Mouse (Mus musculus): ENCODE results near the gene Boll. TPM values are rescaled to one million over a fixed set of nuclear protein-coding genes. Genes with fewer than 3 reads are reported as not detected.

Boll gene
- polyA plus RNA-seq, 1 experiment from 2014 or later: not detected

DNA sequence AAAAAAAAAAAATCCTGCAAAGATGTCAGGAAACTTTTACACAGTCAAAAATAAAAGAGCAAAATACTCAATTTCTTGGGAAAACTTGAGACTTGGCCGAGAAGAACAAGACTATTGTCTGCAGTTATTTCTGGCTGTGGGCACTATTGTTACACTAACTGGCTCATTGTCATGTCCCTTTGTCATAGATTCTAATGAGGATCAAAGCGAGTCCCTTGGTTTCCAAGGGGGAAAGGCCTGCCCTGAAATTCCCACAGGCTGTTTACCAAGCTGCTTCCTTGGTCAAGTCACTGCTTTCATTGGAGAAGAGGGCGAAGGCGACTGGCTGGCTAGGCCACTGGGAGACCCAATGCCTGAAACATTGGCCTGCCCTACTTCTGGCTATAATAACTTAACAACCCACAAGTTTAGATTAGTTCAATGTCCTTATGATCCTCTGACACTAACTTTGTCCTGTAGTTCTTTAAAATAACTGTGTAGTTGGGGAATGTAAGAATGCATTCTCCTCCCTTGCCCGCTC is 157.4 kb downstream of the Boll start:
- H3K27ac ChIP-seq (ENCODE audit: low read depth, low read length): no peak overlapping the region
- no peaks in the 10 kb centered on the region for H3K36me3 ChIP-seq (ENCODE audit: control insufficient read depth, insufficient read depth, low read length)
- H3K9ac ChIP-seq (replicated peaks; ENCODE audit: low read depth, low read length): no peak overlapping the region
- ATAC-seq (ENCODE audit: low read depth): no peak
- H3K9me3 ChIP-seq (ENCODE audit: control insufficient read depth, low read length): no peaks in the 10 kb centered on the region
- no peaks in the 10 kb centered on the region for H3K27me3 ChIP-seq (ENCODE audit: control insufficient read depth, insufficient read depth, low read length)
- H3K4me2 ChIP-seq (ENCODE audit: low read depth, low read length): no peak overlapping the region
- 28% methylated on average over 5 of the region's 5 CpGs for WGBS
- H3K4me1 ChIP-seq (ENCODE audit: control insufficient read depth, insufficient read depth, low read length): no peaks in the 10 kb centered on the region
- no peak overlapping the region for H3K4me3 ChIP-seq (ENCODE audit: low read depth, low read length)

DNA sequence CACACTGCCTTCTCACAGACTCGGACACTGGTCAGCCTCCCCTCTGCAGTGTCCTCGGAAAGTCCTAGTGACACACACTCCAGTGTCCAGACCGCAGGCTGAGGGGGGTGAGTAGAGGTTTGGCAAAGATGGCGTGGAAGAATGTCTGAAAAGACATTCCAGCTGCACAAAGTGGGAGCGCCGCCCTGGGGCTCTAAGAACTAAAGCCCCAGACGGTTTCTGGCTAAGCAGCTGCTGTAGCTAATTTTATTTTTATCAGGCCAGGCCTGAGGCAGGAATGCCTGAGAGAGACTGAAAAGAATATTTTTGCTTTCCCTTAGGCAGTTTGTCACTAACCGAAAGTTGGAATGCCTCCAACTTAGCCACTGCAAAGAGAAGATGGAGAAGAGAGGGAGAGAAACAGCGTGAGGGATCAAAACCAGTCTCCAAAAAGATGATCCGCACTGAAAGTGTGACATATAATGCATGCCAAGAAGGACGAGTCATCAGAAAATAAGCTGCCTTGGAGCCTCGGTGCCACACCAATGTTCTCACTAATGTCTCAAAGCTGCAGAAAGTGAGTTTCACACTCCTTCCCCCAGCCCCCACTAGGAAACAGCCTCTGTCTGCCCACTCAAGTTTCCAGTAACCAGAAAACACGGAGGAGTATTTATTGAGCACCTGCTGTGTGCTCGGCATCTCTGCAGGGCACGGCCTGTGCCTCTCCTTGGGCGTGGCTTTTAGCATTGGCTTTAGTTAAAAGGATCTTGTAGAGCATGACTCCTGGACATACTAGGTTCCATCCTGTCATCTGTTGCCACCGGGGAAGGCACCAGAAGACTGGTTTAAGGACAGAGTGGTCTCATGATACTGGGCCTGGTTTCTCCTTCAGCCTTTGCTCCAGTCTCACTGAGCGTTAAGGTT is 161.2 kb downstream of the Boll start:
- Histone ChIP-seq H3K4me1 (ENCODE audit: control insufficient read depth, insufficient read depth, low read length) (no peaks in the 10 kb centered on the region), H3K4me2 (ENCODE audit: low read depth, low read length) (no peak overlapping the region), H3K9me3 (ENCODE audit: control insufficient read depth, low read length) (no peaks in the 10 kb centered on the region), H3K27me3 (ENCODE audit: control insufficient read depth, insufficient read depth, low read length) (no peaks in the 10 kb centered on the region), H3K9ac (replicated peaks; ENCODE audit: low read depth, low read length) (no peak overlapping the region), H3K4me3 (ENCODE audit: low read depth, low read length) (no peak overlapping the region), H3K36me3 (ENCODE audit: control insufficient read depth, insufficient read depth, low read length) (no peaks in the 10 kb centered on the region), H3K27ac (ENCODE audit: low read depth, low read length) (no peak overlapping the region)
- WGBS: 66% methylated on average over 18 of the region's 18 CpGs
- ATAC-seq (ENCODE audit: low read depth): no peak

DNA sequence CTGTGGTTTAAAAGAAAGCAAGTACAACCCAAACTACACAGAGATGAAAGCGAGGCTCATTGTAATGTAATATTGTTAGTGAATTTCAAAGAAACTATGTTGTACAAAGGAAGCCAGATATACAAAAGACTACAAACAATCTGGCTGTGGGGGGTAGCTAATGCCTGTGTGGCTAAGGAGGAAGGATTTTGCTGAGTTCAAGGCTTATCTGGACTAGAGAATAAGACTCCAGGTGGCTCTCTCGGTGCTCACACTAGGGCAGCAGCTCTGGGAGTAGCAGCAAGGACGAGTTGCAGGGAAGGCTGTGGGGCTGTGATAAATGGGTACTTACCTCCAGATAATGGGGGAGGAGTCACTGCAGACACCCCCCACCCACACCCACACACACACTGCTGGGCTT is 164.6 kb downstream of the Boll start:
- no peaks in the 10 kb centered on the region for H3K36me3 ChIP-seq (ENCODE audit: control insufficient read depth, insufficient read depth, low read length)
- no peak for ATAC-seq (ENCODE audit: low read depth)
- H3K4me1 ChIP-seq (ENCODE audit: control insufficient read depth, insufficient read depth, low read length): peaks cover 4% of the 10 kb centered on the region; the same call in 1 of the 2 replicates
- no peak overlapping the region for H3K4me3 ChIP-seq (ENCODE audit: low read depth, low read length)
- no peaks in the 10 kb centered on the region for H3K9me3 ChIP-seq (ENCODE audit: control insufficient read depth, low read length)
- 16% methylated on average over 3 of the region's 3 CpGs for WGBS
- H3K4me2 ChIP-seq (ENCODE audit: low read depth, low read length): no peak overlapping the region
- H3K27ac ChIP-seq (ENCODE audit: low read depth, low read length): no peak overlapping the region
- H3K27me3 ChIP-seq (ENCODE audit: control insufficient read depth, insufficient read depth, low read length): no peaks in the 10 kb centered on the region
- no peak overlapping the region for H3K9ac ChIP-seq (replicated peaks; ENCODE audit: low read depth, low read length)

Other genes starting within 250 kb of the Boll start
- 189 and 204 TPM in 2 replicates for gene Mob4, start 232.2 kb downstream of the Boll start, polyA plus RNA-seq (2014; fragmentation: Nextera tagmentation; extraction: Ambion mirVana)
- 10.1 and 12.1 TPM in 2 replicates for gene Rftn2, start 136.7 kb downstream of the Boll start, polyA plus RNA-seq (2014; fragmentation: Nextera tagmentation; extraction: Ambion mirVana)
- 4.0 TPM in 2 replicates for gene Mars2, start 126.3 kb downstream of the Boll start, polyA plus RNA-seq (2014; fragmentation: Nextera tagmentation; extraction: Ambion mirVana)
- 5.4 and 6.9 TPM in 2 replicates for gene Plcl1, start 42.5 kb upstream of the Boll start, polyA plus RNA-seq (2014; fragmentation: Nextera tagmentation; extraction: Ambion mirVana)

Data from neural tube, embryonic 14.5 days (tissue).